Mouse (Mus musculus) embryonic facial prominence, embryonic 12.5 days (tissue): ENCODE data around the gene Nsa2. TPM values are rescaled to one million over a fixed set of nuclear protein-coding genes. Genes with fewer than 3 reads are reported as not detected.

Experiments
- ATAC-seq: fragments of 200-750 bp; cut with Nextera tagmentation; 2 replicates; pipeline ENCODE4 v1.8.0; 2017; ENCODE audit not compliant: insufficient number of reproducible peaks, insufficient read depth, low FRiP score, low TSS enrichment
- H3K27ac ChIP-seq: fragments of 300-500 bp; sonication (generic); 2 replicates; pipeline ENCODE4 v1.5.1; 2016; ENCODE audit warnings: mild to moderate bottlenecking
- H3K27me3 ChIP-seq: fragments of 300-500 bp; sonication (generic); 2 replicates; pipeline ENCODE4 v1.6.1; 2016; ENCODE audit warnings: mild to moderate bottlenecking, moderate library complexity
- H3K36me3 ChIP-seq: fragments of 300-500 bp; sonication (generic); 2 replicates; pipeline ENCODE4 v1.6.1; 2016; ENCODE audit warnings: mild to moderate bottlenecking
- H3K4me1 ChIP-seq: fragments of 300-500 bp; sonication (generic); 2 replicates; pipeline ENCODE4 v1.6.1; 2016
- H3K4me2 ChIP-seq: fragments of 300-500 bp; sonication (generic); replicated peaks from 2 replicates; pipeline ENCODE4 v1.6.1; 2016; ENCODE audit warnings: mild to moderate bottlenecking, moderate library complexity
- H3K4me3 ChIP-seq: fragments of 300-500 bp; sonication (generic); 2 replicates; pipeline ENCODE4 v1.5.1; 2016; ENCODE audit warnings: mild to moderate bottlenecking
- H3K9ac ChIP-seq: fragments of 300-500 bp; sonication (generic); 2 replicates; pipeline ENCODE4 v1.6.1; 2016; ENCODE audit warnings: mild to moderate bottlenecking, moderate library complexity
- H3K9me3 ChIP-seq: fragments of 300-500 bp; sonication (generic); 2 replicates; pipeline ENCODE4 v1.6.1; 2016; ENCODE audit warnings: mild to moderate bottlenecking, moderate library complexity
- WGBS: fragments of 180-500 bp; shearing (Covaris S2); methylation state at CpG from one replicate; pipeline ENCODE4 v1.1.7; 2016; 5-methylcytosine and 5-hydroxymethylcytosine counted together
- polyA plus RNA-seq: library from polyadenylated mRNA; unstranded; fragments of >200 nt; fragmentation: Nextera tagmentation; extraction: Ambion mirVana; gene quantifications from 2 replicates; pipeline ENCODE4 v1.2.1, GENCODE M21; 2016

The Nsa2 gene
- polyA plus RNA-seq, 1 experiment from 2014 or later: 66.6 TPM

GRCm38 (mm10) chr13:97082432-97082831 lies 55.3 kb downstream of the Nsa2 start:
- no peaks in the 10 kb centered on the region for H3K27me3 ChIP-seq
- no peak overlapping the region for H3K4me3 ChIP-seq
- no peak overlapping the region for H3K4me2 ChIP-seq
- H3K4me1 ChIP-seq: no peaks in the 10 kb centered on the region
- H3K36me3 ChIP-seq: no peaks in the 10 kb centered on the region
- no peak overlapping the region for H3K9ac ChIP-seq
- no peak overlapping the region for H3K27ac ChIP-seq
- ATAC-seq: no peak
- no peaks in the 10 kb centered on the region for H3K9me3 ChIP-seq
- WGBS: 86% methylated on average over 7 of the region's 7 CpGs

GRCm38 (mm10) chr13:97080615-97081014 lies 57.1 kb downstream of the Nsa2 start:
- ATAC-seq: no peak
- Histone ChIP-seq H3K4me3 (no peak overlapping the region), H3K27me3 (no peaks in the 10 kb centered on the region), H3K27ac (no peak overlapping the region), H3K4me2 (no peak overlapping the region), H3K9ac (no peak overlapping the region), H3K36me3 (no peaks in the 10 kb centered on the region), H3K4me1 (no peaks in the 10 kb centered on the region), H3K9me3 (no peaks in the 10 kb centered on the region)
- 60% methylated on average over 3 of the region's 3 CpGs for WGBS

- Histone ChIP-seq H3K4me2 (no peak overlapping the region), H3K9ac (no peak overlapping the region), H3K9me3 (no peaks in the 10 kb centered on the region), H3K27ac (no peak overlapping the region), H3K27me3 (no peaks in the 10 kb centered on the region), H3K4me3 (no peak overlapping the region), H3K4me1 (no peaks in the 10 kb centered on the region), H3K36me3 (no peaks in the 10 kb centered on the region)
- WGBS: 68% methylated on average over 2 of the region's 2 CpGs
- no peak for ATAC-seq
Observed at GRCm38 (mm10) chr13:97080201-97080600, 57.5 kb downstream of the Nsa2 start.

Other genes starting within 250 kb of the Nsa2 start
- 0.22 and 0.23 TPM in 2 replicates for gene Gcnt4, start 213.2 kb downstream of the Nsa2 start, polyA plus RNA-seq
- not detected in 2 replicates for gene 1700029F12Rik, start 103.6 kb downstream of the Nsa2 start, polyA plus RNA-seq
- 5.5 and 7.3 TPM in 2 replicates for gene Fam169a, start 70.7 kb downstream of the Nsa2 start, polyA plus RNA-seq
- 0.71 and 1.9 TPM in 2 replicates for gene Gm6169, start 38.7 kb downstream of the Nsa2 start, polyA plus RNA-seq
- gene Gfm2, start within 50 bp of the Nsa2 start, polyA plus RNA-seq: 34.5 and 36.2 TPM in 2 replicates
- gene Hexb, start 60.4 kb upstream of the Nsa2 start, polyA plus RNA-seq: 28.8 and 29.8 TPM in 2 replicates
- gene Enc1, start 103.2 kb upstream of the Nsa2 start, polyA plus RNA-seq: 7.8 and 8.0 TPM in 2 replicates